Mouse (Mus musculus) left cerebral cortex, adult 2 months (tissue): ENCODE data around the gene Galc. TPM values are rescaled to one million over a fixed set of nuclear protein-coding genes. Genes with fewer than 3 reads are reported as not detected.

ENCODE experiments used
- DNase-seq, 2 experiments: peaks; one replicate each; pipeline ENCODE4 v3.0.0; 2021 to 2022; ENCODE audit warnings: low spot score in 2 of 2, mixed read lengths in 1 of 2; ENCODE audit errors: extremely low spot score in 1 of 2
- H3K27ac ChIP-seq: fragments of 200-600 bp; 2 replicates; pipeline ENCODE4 v1.8.1; 2022
- H3K4me3 ChIP-seq: fragments of 200-600 bp; 2 replicates; pipeline ENCODE4 v1.8.1; 2022
- CTCF ChIP-seq: fragments of 200-600 bp; IDR thresholded peaks from 2 replicates; pipeline ENCODE4 v1.8.1; 2022; ENCODE audit warnings: antibody characterized with exemption, mild to moderate bottlenecking, moderate library complexity
- intact Hi-C: fragments of 180-260 bp; cut with DNase I; formaldehyde crosslinking; loops from one replicate; pipeline ENCODE4 v1.15.1; 2025
- total RNA-seq, 2 experiments: library from RNA; stranded (reverse); gene quantifications; 2 replicates each; pipeline ENCODE4 v1.2.3; 2021

Galc gene
- total RNA-seq, 2 experiments from 2014 or later, result 24.5 to 25.9 TPM

DNA sequence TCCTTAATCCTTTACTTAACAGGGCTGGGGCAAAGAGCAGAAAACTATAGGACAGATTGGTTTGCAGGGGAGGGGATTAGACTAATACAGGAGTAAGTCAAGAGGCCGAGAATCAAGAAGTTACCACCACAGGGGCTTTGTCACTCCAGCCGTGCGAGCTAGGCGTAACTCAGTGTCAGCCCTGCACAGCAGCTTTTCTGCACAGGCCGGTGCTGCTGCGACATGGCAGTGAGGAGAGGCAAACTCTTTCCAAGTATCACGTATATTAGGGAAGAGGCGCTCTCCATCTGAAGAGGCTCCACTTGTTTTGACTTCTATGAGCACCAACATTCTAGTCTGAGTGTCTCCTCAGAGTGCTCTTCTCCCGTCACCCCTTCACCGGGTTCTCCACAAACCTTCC, 51.2 kb downstream of the Galc start:
- TF ChIP-seq CTCF, result no peak
- intact Hi-C loops, result no loop called here

GRCm38 (mm10) chr12:98205450-98206051, 53.7 kb downstream of the Galc start:
- no peak overlapping the region for H3K4me3 ChIP-seq
- intact Hi-C loops, result no loop called here
- TF ChIP-seq CTCF, result no peak

More for the DNA sequence above, 51.2 kb downstream of the Galc start:
- DNase-seq, result no peak
- Histone ChIP-seq H3K27ac (no peak overlapping the region), H3K4me3 (no peak overlapping the region)

GRCm38 (mm10) chr12:98197401-98197800, 61.9 kb downstream of the Galc start:
- no peak for DNase-seq
- Histone ChIP-seq H3K27ac (no peak overlapping the region), H3K4me3 (no peak overlapping the region)
- intact Hi-C loops, result no loop called here
- no peak for TF ChIP-seq CTCF

More at GRCm38 (mm10) chr12:98205450-98206051, 53.7 kb downstream of the Galc start:
- no peak for DNase-seq
- H3K27ac ChIP-seq, result no peak overlapping the region

- peak overlapping the region; percentile 32; the same call in 1 of the 2 replicates for H3K27ac ChIP-seq
- intact Hi-C loops, result no loop called here
- TF ChIP-seq CTCF, result no peak
- DNase-seq, result no peak
- no peak overlapping the region for H3K4me3 ChIP-seq
These were observed 69.1 kb downstream of the Galc start for GRCm38 (mm10) chr12:98190201-98190600.

GRCm38 (mm10) chr12:98189096-98189495, 70.2 kb downstream of the Galc start:
- TF ChIP-seq CTCF, result no peak
- no peak for DNase-seq
- H3K27ac ChIP-seq, result no peak overlapping the region
- intact Hi-C loops, result loop anchor here (5.0 to 10.0 kb wide), 3 partner anchors 454 to 1054 kb away; no protein-coding TSS in a partner anchor
- H3K4me3 ChIP-seq, result no peak overlapping the region

DNA sequence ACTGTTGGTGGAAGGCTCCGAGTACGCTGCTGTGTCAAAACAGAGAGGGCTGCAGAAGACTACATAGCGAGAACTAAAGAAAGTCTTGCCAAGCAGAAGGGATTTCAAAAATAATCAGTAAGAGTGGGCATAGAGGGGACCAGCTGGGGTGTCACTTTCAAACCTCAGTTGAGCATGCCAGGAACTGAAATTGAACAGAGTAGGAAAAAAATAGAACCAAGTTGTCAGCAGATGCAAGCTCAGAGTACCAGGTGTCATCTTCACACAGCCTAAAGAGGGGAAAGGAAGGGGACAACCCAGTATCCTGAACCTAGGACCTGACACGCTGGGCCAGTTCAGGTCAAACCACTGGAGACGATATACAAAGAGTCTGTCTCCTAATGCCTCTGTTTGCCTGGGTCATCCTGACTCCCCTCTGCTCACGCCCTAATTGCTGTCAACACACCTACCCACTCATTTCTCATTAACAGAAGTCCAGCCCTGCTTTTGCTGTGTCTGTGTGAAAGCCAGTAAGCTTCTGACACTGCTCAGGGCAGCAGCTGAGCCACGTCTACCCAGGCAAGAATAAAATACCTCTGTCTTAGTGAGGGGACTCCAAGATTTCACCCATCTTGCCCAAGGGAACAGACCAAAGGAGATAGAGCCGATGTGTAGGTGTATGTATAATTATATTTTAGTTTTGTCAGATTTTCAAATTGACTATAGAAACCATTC, 71.9 kb downstream of the Galc start:
- no peak for TF ChIP-seq CTCF
- peak overlapping the region; percentile 75 for H3K27ac ChIP-seq
- no peak overlapping the region for H3K4me3 ChIP-seq
- DNase-seq, result peak in 1 of 2 experiments; percentile 36
- intact Hi-C loops, result loop anchor here (1.0 to 10.0 kb wide), 5 partner anchors 81 to 1053 kb away; no protein-coding TSS in a partner anchor

DNA sequence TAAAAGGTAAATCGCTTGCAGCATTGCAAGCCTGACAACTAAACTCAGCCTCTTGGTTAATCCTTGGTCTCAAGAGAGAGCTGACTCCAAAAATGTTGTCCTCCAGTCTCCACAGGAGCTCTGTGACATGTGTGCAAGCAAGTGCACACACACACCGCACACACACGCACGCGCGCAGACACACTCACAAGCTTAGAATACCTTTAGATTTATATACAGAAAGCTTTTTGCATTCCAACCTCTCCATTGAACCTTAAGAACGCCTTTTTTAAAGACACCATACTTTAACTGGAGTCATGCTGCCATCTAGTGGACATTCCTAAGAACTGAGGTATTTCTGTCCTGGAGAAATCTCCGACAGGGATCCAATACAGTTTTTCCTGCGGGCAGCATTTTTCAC, 77.5 kb downstream of the Galc start:
- Histone ChIP-seq H3K4me3 (0 out of 2 replicates have a peak overlapping the region, but pooled peaks have one; percentile 7), H3K27ac (peak overlapping the region; percentile 79)
- intact Hi-C loops, result loop anchor here (1.0 to 10.0 kb wide), 5 partner anchors 11 to 1047 kb away; no protein-coding TSS in a partner anchor
- TF ChIP-seq CTCF, result peak; percentile 86
- peak; percentile 38 to 40 for DNase-seq

GRCm38 (mm10) chr12:98180807-98181206, 78.5 kb downstream of the Galc start:
- no peak overlapping the region; the same call in 1 of the 2 replicates for H3K27ac ChIP-seq
- intact Hi-C loops, result loop anchor here (1.0 to 10.0 kb wide), 4 partner anchors 11 to 1046 kb away; no protein-coding TSS in a partner anchor
- TF ChIP-seq CTCF, result no peak
- no peak overlapping the region for H3K4me3 ChIP-seq
- DNase-seq, result no peak

GRCm38 (mm10) chr12:98180235-98180800, 78.9 kb downstream of the Galc start:
- intact Hi-C loops, result loop anchor here (5.0 to 10.0 kb wide), 3 partner anchors 133 to 1046 kb away; no protein-coding TSS in a partner anchor
- TF ChIP-seq CTCF, result peak; percentile 19
- H3K27ac ChIP-seq, result no peak overlapping the region
- no peak overlapping the region for H3K4me3 ChIP-seq
- no peak for DNase-seq

- no peak for DNase-seq
- intact Hi-C loops, result no loop called here
- Histone ChIP-seq H3K27ac (no peak overlapping the region), H3K4me3 (no peak overlapping the region)
- no peak for TF ChIP-seq CTCF
These were observed 79.8 kb downstream of the Galc start for GRCm38 (mm10) chr12:98179496-98179895.

DNA sequence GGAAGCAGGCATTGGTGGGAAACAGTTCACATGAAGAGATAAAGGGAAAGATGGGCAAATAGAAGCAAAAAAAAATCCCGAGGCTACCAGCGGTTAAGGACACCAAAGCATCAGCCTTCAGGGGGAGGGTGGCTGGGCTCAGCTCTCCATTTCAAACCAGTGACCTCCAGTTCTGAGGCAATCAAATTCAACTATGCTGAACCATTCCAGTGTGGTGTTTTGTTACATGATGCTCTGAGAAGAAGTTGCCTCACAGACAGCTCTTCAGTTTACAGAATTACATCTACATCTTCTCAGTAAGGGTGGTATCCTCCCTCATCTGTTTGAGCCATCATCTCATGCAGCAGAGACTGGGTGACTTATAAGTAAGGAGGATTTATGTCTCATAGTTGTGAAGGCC, 82.6 kb downstream of the Galc start:
- no peak for TF ChIP-seq CTCF
- Histone ChIP-seq H3K4me3 (no peak overlapping the region), H3K27ac (no peak overlapping the region)
- intact Hi-C loops, result no loop called here
- no peak for DNase-seq

- TF ChIP-seq CTCF, result no peak
- H3K27ac ChIP-seq, result no peak overlapping the region
- intact Hi-C loops, result no loop called here
- H3K4me3 ChIP-seq, result no peak overlapping the region
- DNase-seq, result no peak
These were observed 97.4 kb downstream of the Galc start for GRCm38 (mm10) chr12:98161901-98162300.
